Mouse (Mus musculus): Measurements from ENCODE around the gene Cdc27. TPM values are rescaled to one million over a fixed set of nuclear protein-coding genes. Genes with fewer than 3 reads are reported as not detected.

Cdc27 gene
- polyA plus RNA-seq, 1 experiment from 2014 or later, result 43.9 TPM

- peak; percentile 45 for TF ChIP-seq CTCF (IDR thresholded peaks at IDR 0.05)
- ChIA-PET CTCF (interaction anchor here (5.0 kb wide), 1 partner anchor 15 kb away, joined by 38 read pairs; no protein-coding TSS in a partner anchor), POLR2A (interaction anchor here (0.7 kb wide), 2 partner anchors 35 to 153 kb away, joined by 3 read pairs; no protein-coding TSS in a partner anchor)
- no peak for ATAC-seq
- H3K27me3 ChIP-seq, result no peaks in the 10 kb centered on the region
- in situ Hi-C loops (cut with MboI; ENCODE audit: low pct_unique_long_range_greater_than_20kb), result loop anchor here (5.0 to 25.0 kb wide), 2 partner anchors 141 to 471 kb away; no protein-coding TSS in a partner anchor
- no peak for DNase-seq (ENCODE audit: low read depth, low spot score)
These were observed 91.9 kb downstream of the Cdc27 start for GRCm38 (mm10) chr11:104458507-104458906.

Other genes with a start within 250 kb of the Cdc27 start
- 52.2 TPM for gene Kansl1, start 81.8 kb downstream of the Cdc27 start, polyA plus RNA-seq (2021)
- gene Myl4, start within 50 bp of the Cdc27 start, polyA plus RNA-seq (2021), result 1.3 TPM
- 25.3 TPM for gene Itgb3, start 57.4 kb upstream of the Cdc27 start, polyA plus RNA-seq (2021)
- 0.04 TPM for gene Gm11639, start 135.1 kb upstream of the Cdc27 start, polyA plus RNA-seq (2021)